Mouse (Mus musculus) midbrain, embryonic 12.5 days (tissue): ENCODE measurements around the gene Gh. TPM values are rescaled to one million over a fixed set of nuclear protein-coding genes. Genes with fewer than 3 reads are reported as not detected.

Experiments used
- ATAC-seq: fragments of 200-750 bp; cut with Nextera tagmentation; 2 replicates; pipeline ENCODE4 v1.8.0; 2017; ENCODE audit warnings: low read depth, moderate TSS enrichment, moderate library complexity; ENCODE audit not compliant: low FRiP score
- H3K27ac ChIP-seq: fragments of 300-500 bp; sonication (generic); replicated peaks from 2 replicates; pipeline ENCODE4 v1.5.1; 2016; ENCODE audit warnings: mild to moderate bottlenecking
- H3K27me3 ChIP-seq: fragments of 300-500 bp; sonication (generic); 2 replicates; pipeline ENCODE4 v1.6.1; 2016; ENCODE audit warnings: mild to moderate bottlenecking
- H3K36me3 ChIP-seq: fragments of 300-500 bp; sonication (generic); 2 replicates; pipeline ENCODE4 v1.6.1; 2016
- H3K4me1 ChIP-seq: fragments of 300-500 bp; sonication (generic); 2 replicates; pipeline ENCODE4 v1.6.1; 2016
- H3K4me2 ChIP-seq: fragments of 300-500 bp; sonication (generic); replicated peaks from 2 replicates; pipeline ENCODE4 v1.6.1; 2016; ENCODE audit warnings: mild to moderate bottlenecking, moderate library complexity
- H3K4me3 ChIP-seq: fragments of 300-500 bp; sonication (generic); 2 replicates; pipeline ENCODE4 v1.5.1; 2016; ENCODE audit warnings: mild to moderate bottlenecking
- H3K9ac ChIP-seq: fragments of 300-500 bp; sonication (generic); replicated peaks from 2 replicates; pipeline ENCODE4 v1.6.1; 2016; ENCODE audit warnings: mild to moderate bottlenecking, moderate library complexity
- H3K9me3 ChIP-seq: fragments of 300-500 bp; sonication (generic); 2 replicates; pipeline ENCODE4 v1.6.1; 2016; ENCODE audit warnings: mild to moderate bottlenecking
- WGBS: fragments of 180-500 bp; shearing (Covaris S2); methylation state at CpG from one replicate; pipeline ENCODE4 v1.1.7; 2016; 5-methylcytosine and 5-hydroxymethylcytosine counted together
- polyA plus RNA-seq: library from polyadenylated mRNA; unstranded; fragments of >200 nt; fragmentation: Nextera tagmentation; extraction: Ambion mirVana; gene quantifications from 2 replicates; pipeline ENCODE4 v1.2.1, GENCODE M21; 2016

The Gh gene
- polyA plus RNA-seq, 1 experiment from 2014 or later, result not detected

GRCm38 (mm10) chr11:106329128-106329527, 27.5 kb upstream of the Gh start:
- no peaks in the 10 kb centered on the region for H3K27me3 ChIP-seq
- no peak overlapping the region for H3K9ac ChIP-seq
- no peak overlapping the region for H3K4me3 ChIP-seq
- 0 out of 2 replicates have a peak, but pooled peaks cover 3% of the 10 kb centered on the region for H3K4me1 ChIP-seq
- ATAC-seq, result no peak
- no peak overlapping the region for H3K4me2 ChIP-seq
- no peaks in the 10 kb centered on the region for H3K36me3 ChIP-seq
- 78% methylated on average over 6 of the region's 6 CpGs for WGBS
- no peak overlapping the region for H3K27ac ChIP-seq
- no peaks in the 10 kb centered on the region for H3K9me3 ChIP-seq

GRCm38 (mm10) chr11:106328521-106328920, 26.9 kb upstream of the Gh start:
- 0 out of 2 replicates have a peak, but pooled peaks cover 3% of the 10 kb centered on the region for H3K4me1 ChIP-seq
- no peaks in the 10 kb centered on the region for H3K27me3 ChIP-seq
- no peak overlapping the region for H3K4me3 ChIP-seq
- H3K9ac ChIP-seq, result no peak overlapping the region
- 77% methylated on average over 5 of the region's 5 CpGs for WGBS
- ATAC-seq, result no peak
- H3K27ac ChIP-seq, result no peak overlapping the region
- no peaks in the 10 kb centered on the region for H3K36me3 ChIP-seq
- no peaks in the 10 kb centered on the region for H3K9me3 ChIP-seq
- H3K4me2 ChIP-seq, result no peak overlapping the region

- H3K27ac ChIP-seq, result no peak overlapping the region
- no peaks in the 10 kb centered on the region for H3K36me3 ChIP-seq
- H3K4me1 ChIP-seq, result 0 out of 2 replicates have a peak, but pooled peaks cover 3% of the 10 kb centered on the region
- WGBS, result 91% methylated on average over 8 of the region's 8 CpGs
- no peak for ATAC-seq
- no peaks in the 10 kb centered on the region for H3K27me3 ChIP-seq
- H3K9ac ChIP-seq, result no peak overlapping the region
- H3K4me2 ChIP-seq, result no peak overlapping the region
- H3K4me3 ChIP-seq, result no peak overlapping the region
- H3K9me3 ChIP-seq, result no peaks in the 10 kb centered on the region
These were observed 24.8 kb upstream of the Gh start for GRCm38 (mm10) chr11:106326475-106326874.

GRCm38 (mm10) chr11:106325566-106326206, 24.0 kb upstream of the Gh start:
- Histone ChIP-seq H3K9me3 (no peaks in the 10 kb centered on the region), H3K4me2 (no peak overlapping the region), H3K4me1 (0 out of 2 replicates have a peak, but pooled peaks cover 3% of the 10 kb centered on the region), H3K4me3 (no peak overlapping the region), H3K36me3 (no peaks in the 10 kb centered on the region), H3K27ac (no peak overlapping the region), H3K27me3 (no peaks in the 10 kb centered on the region), H3K9ac (no peak overlapping the region)
- no peak for ATAC-seq
- 73% methylated on average over 8 of the region's 8 CpGs for WGBS

GRCm38 (mm10) chr11:106324858-106325257, 23.2 kb upstream of the Gh start:
- H3K9ac ChIP-seq, result no peak overlapping the region
- no peaks in the 10 kb centered on the region for H3K9me3 ChIP-seq
- no peak overlapping the region for H3K27ac ChIP-seq
- H3K36me3 ChIP-seq, result no peaks in the 10 kb centered on the region
- H3K4me3 ChIP-seq, result no peak overlapping the region
- 0 out of 2 replicates have a peak, but pooled peaks cover 3% of the 10 kb centered on the region for H3K4me1 ChIP-seq
- 53% methylated on average over 5 of the region's 5 CpGs for WGBS
- no peak overlapping the region for H3K4me2 ChIP-seq
- H3K27me3 ChIP-seq, result no peaks in the 10 kb centered on the region
- no peak for ATAC-seq

- Histone ChIP-seq H3K36me3 (no peaks in the 10 kb centered on the region), H3K27ac (no peak overlapping the region), H3K27me3 (0 out of 2 replicates have a peak, but pooled peaks cover 3% of the 10 kb centered on the region), H3K4me2 (no peak overlapping the region), H3K9me3 (no peaks in the 10 kb centered on the region), H3K4me1 (no peaks in the 10 kb centered on the region), H3K9ac (no peak overlapping the region), H3K4me3 (no peak overlapping the region)
- ATAC-seq, result no peak
- 76% methylated on average over 21 of the region's 21 CpGs for WGBS
These were observed 17.0 kb upstream of the Gh start for GRCm38 (mm10) chr11:106318406-106319366.

GRCm38 (mm10) chr11:106317801-106318200, 16.1 kb upstream of the Gh start:
- no peak for ATAC-seq
- H3K4me3 ChIP-seq, result no peak overlapping the region
- no peaks in the 10 kb centered on the region for H3K36me3 ChIP-seq
- no peaks in the 10 kb centered on the region for H3K9me3 ChIP-seq
- WGBS, result 83% methylated on average over 7 of the region's 7 CpGs
- H3K27ac ChIP-seq, result no peak overlapping the region
- H3K4me1 ChIP-seq, result no peaks in the 10 kb centered on the region
- no peak overlapping the region for H3K9ac ChIP-seq
- H3K27me3 ChIP-seq, result 0 out of 2 replicates have a peak, but pooled peaks cover 3% of the 10 kb centered on the region
- H3K4me2 ChIP-seq, result no peak overlapping the region

- no peak for ATAC-seq
These were observed 14.8 kb upstream of the Gh start for GRCm38 (mm10) chr11:106316416-106316815.

GRCm38 (mm10) chr11:106314333-106314812, 12.7 kb upstream of the Gh start, which contains the start of gene Cd79b:
Cd79b (minus strand) TSS chr11:106314762.
- WGBS, result 76% methylated on average over 9 of the region's 9 CpGs
- no peak within 1 kb of the TSS for H3K9ac ChIP-seq
- ATAC-seq, result no peak

More at GRCm38 (mm10) chr11:106316416-106316815, 14.8 kb upstream of the Gh start:
- Histone ChIP-seq H3K9ac (no peak overlapping the region), H3K4me3 (no peak overlapping the region), H3K4me2 (no peak overlapping the region), H3K36me3 (no peaks in the 10 kb centered on the region), H3K27ac (no peak overlapping the region), H3K27me3 (0 out of 2 replicates have a peak, but pooled peaks cover 3% of the 10 kb centered on the region), H3K9me3 (no peaks in the 10 kb centered on the region), H3K4me1 (no peaks in the 10 kb centered on the region)
- 95% methylated on average over 1 of the region's 1 CpGs for WGBS

GRCm38 (mm10) chr11:106313533-106313932, 11.9 kb upstream of the Gh start:
- 71% methylated on average over 5 of the region's 5 CpGs for WGBS
- Histone ChIP-seq H3K4me1 (no peaks in the 10 kb centered on the region), H3K4me3 (no peak overlapping the region), H3K4me2 (no peak overlapping the region), H3K36me3 (no peaks in the 10 kb centered on the region), H3K27me3 (0 out of 2 replicates have a peak, but pooled peaks cover 3% of the 10 kb centered on the region), H3K9ac (no peak overlapping the region), H3K9me3 (no peaks in the 10 kb centered on the region), H3K27ac (no peak overlapping the region)
- ATAC-seq, result no peak

More at GRCm38 (mm10) chr11:106314333-106314812, 12.7 kb upstream of the Gh start, which contains the start of gene Cd79b:
- no peaks in the 10 kb centered on the region for H3K36me3 ChIP-seq
- H3K4me2 ChIP-seq, result no peak within 1 kb of the TSS
- H3K4me1 ChIP-seq, result no peaks in the 10 kb centered on the region
- no peak within 1 kb of the TSS for H3K27ac ChIP-seq
- no peaks in the 10 kb centered on the region for H3K9me3 ChIP-seq
- 0 out of 2 replicates have a peak, but pooled peaks cover 3% of the 10 kb centered on the region for H3K27me3 ChIP-seq
- no peak within 1 kb of the TSS for H3K4me3 ChIP-seq

GRCm38 (mm10) chr11:106310123-106310522, 8.5 kb upstream of the Gh start:
- Histone ChIP-seq H3K4me1 (no peaks in the 10 kb centered on the region), H3K9me3 (no peaks in the 10 kb centered on the region), H3K27ac (no peak overlapping the region), H3K4me2 (no peak overlapping the region), H3K36me3 (no peaks in the 10 kb centered on the region), H3K9ac (no peak overlapping the region; the same call in 1 of the 2 replicates), H3K27me3 (no peaks in the 10 kb centered on the region), H3K4me3 (no peak overlapping the region)
- ATAC-seq, result no peak
- 67% methylated on average over 5 of the region's 5 CpGs for WGBS

GRCm38 (mm10) chr11:106308162-106308561, 6.5 kb upstream of the Gh start:
- H3K9me3 ChIP-seq, result no peaks in the 10 kb centered on the region
- WGBS, result 82% methylated on average over 11 of the region's 11 CpGs
- H3K27ac ChIP-seq, result no peak overlapping the region
- ATAC-seq, result no peak
- no peak overlapping the region for H3K9ac ChIP-seq
- no peak overlapping the region for H3K4me3 ChIP-seq
- H3K27me3 ChIP-seq, result no peaks in the 10 kb centered on the region
- no peaks in the 10 kb centered on the region for H3K4me1 ChIP-seq
- no peak overlapping the region for H3K4me2 ChIP-seq
- no peaks in the 10 kb centered on the region for H3K36me3 ChIP-seq
